Mouse (Mus musculus): ENCODE data around the gene Hoxb2. TPM values are rescaled to one million over a fixed set of nuclear protein-coding genes. Genes with fewer than 3 reads are reported as not detected.

The Hoxb2 gene
- polyA plus RNA-seq, 1 experiment from 2014 or later = 13.4 TPM

DNA sequence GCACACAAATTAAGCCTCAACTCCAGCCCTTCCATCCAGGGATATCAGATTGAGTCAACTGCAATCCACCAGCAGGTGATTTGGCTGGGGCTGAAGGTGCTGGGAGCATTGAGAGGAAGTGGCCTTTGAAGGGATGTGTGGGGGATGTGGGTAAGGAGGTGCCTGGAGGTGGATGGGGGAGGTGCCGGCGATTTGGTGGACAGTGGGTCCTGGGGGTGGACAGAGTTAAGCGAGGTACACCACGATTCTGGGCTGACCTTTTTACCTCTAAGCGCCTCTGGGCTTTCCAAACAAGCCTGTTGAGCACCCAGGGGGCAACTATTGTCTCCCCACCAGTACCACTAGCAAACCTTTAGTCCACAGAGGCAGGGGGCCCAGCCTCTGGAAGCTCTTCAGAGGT lies 18.4 kb downstream of the Hoxb2 start:
- H3K36me3 ChIP-seq (ENCODE audit: control insufficient read depth, insufficient read depth, low read length) = no peaks in the 10 kb centered on the region
- DNase-seq (ENCODE audit: low spot score) (no peak), ATAC-seq (ENCODE audit: low FRiP score, low TSS enrichment) (no peak)
- no peak overlapping the region for H3K4me2 ChIP-seq (replicated peaks; ENCODE audit: low read depth)
- peaks cover 5% of the 10 kb centered on the region; the same call in 1 of the 2 replicates for H3K27me3 ChIP-seq (ENCODE audit: control insufficient read depth, insufficient read depth, low read length)
- 0 out of 2 replicates have a peak, but pooled peaks cover 4% of the 10 kb centered on the region for H3K4me1 ChIP-seq (replicated peaks; ENCODE audit: control insufficient read depth, insufficient read depth)
- H3K4me3 ChIP-seq (ENCODE audit: low read depth, low read length) = no peak overlapping the region
- TF ChIP-seq EP300 (optimal IDR thresholded peaks at IDR 0.05) (no peak), CTCF (IDR thresholded peaks at IDR 0.05; ENCODE audit: low read depth) (no peak)
- 54% methylated on average over 5 of the region's 5 CpGs for WGBS
- no peak overlapping the region for H3K27ac ChIP-seq (replicated peaks)
- H3K9ac ChIP-seq (ENCODE audit: low read length) = no peak overlapping the region
- no peaks in the 10 kb centered on the region for H3K9me3 ChIP-seq (ENCODE audit: control insufficient read depth, low read length)

DNA sequence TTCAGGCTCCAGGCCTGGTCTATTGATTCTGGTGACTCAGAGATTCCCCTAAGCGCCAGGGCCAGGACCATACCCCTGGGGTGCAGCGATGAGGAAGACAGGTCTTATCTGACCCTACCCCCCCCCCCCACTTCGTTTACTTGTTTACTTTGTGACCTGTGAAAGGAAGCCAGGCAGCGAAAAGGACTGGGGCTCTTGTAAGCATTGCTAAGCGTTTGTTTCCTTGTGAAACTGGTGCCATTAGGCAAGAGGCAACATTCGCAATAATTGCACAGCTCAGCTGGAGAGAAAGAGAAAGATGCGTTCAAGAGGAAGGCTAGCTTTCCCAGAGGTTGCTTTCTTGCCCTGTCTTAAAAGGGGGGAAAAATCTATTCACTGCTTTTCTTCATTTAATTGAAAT lies 18.8 kb downstream of the Hoxb2 start:
- Histone ChIP-seq H3K4me1 (replicated peaks; ENCODE audit: control insufficient read depth, insufficient read depth) (0 out of 2 replicates have a peak, but pooled peaks cover 4% of the 10 kb centered on the region), H3K9ac (ENCODE audit: low read length) (no peak overlapping the region), H3K9me3 (ENCODE audit: control insufficient read depth, low read length) (no peaks in the 10 kb centered on the region), H3K27ac (replicated peaks) (no peak overlapping the region), H3K36me3 (ENCODE audit: control insufficient read depth, insufficient read depth, low read length) (no peaks in the 10 kb centered on the region), H3K27me3 (ENCODE audit: control insufficient read depth, insufficient read depth, low read length) (peaks cover 5% of the 10 kb centered on the region; the same call in 1 of the 2 replicates), H3K4me3 (ENCODE audit: low read depth, low read length) (no peak overlapping the region), H3K4me2 (replicated peaks; ENCODE audit: low read depth) (no peak overlapping the region)
- WGBS = 59% methylated on average over 7 of the region's 7 CpGs
- ATAC-seq (ENCODE audit: low FRiP score, low TSS enrichment) (no peak), DNase-seq (ENCODE audit: low spot score) (no peak)
- TF ChIP-seq CTCF (IDR thresholded peaks at IDR 0.05; ENCODE audit: low read depth) (no peak), EP300 (optimal IDR thresholded peaks at IDR 0.05) (no peak)

DNA sequence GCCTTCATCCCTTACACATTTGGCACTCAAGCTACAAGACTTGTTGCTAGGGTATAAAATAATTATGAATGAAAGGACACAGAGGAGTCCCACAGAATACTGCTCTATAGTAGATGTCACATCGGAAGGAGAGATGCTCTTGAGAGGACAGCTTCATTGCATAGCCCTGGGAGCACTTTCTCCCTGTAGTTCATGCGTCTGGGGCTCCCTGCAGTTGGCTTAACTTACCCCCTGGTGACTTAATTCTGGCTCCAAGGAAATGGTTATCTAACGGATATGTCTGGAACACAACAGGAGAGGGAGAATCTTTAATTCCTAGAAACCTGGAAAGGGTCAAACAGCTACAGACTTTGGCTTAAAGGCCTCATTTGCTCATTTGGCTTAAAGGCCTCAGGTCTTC lies 21.4 kb downstream of the Hoxb2 start:
- no peaks in the 10 kb centered on the region for H3K4me1 ChIP-seq (replicated peaks; ENCODE audit: control insufficient read depth, insufficient read depth)
- no peak overlapping the region for H3K4me3 ChIP-seq (ENCODE audit: low read depth, low read length)
- peaks cover 5% of the 10 kb centered on the region; the same call in 1 of the 2 replicates for H3K27me3 ChIP-seq (ENCODE audit: control insufficient read depth, insufficient read depth, low read length)
- no peak overlapping the region for H3K4me2 ChIP-seq (replicated peaks; ENCODE audit: low read depth)
- 55% methylated on average over 3 of the region's 3 CpGs for WGBS
- ATAC-seq (ENCODE audit: low FRiP score, low TSS enrichment) (no peak), DNase-seq (ENCODE audit: low spot score) (no peak)
- TF ChIP-seq EP300 (optimal IDR thresholded peaks at IDR 0.05) (no peak), CTCF (IDR thresholded peaks at IDR 0.05; ENCODE audit: low read depth) (no peak)
- H3K9me3 ChIP-seq (ENCODE audit: control insufficient read depth, low read length) = no peaks in the 10 kb centered on the region
- no peak overlapping the region for H3K9ac ChIP-seq (ENCODE audit: low read length)
- no peaks in the 10 kb centered on the region for H3K36me3 ChIP-seq (ENCODE audit: control insufficient read depth, insufficient read depth, low read length)
- H3K27ac ChIP-seq (replicated peaks) = no peak overlapping the region

DNA sequence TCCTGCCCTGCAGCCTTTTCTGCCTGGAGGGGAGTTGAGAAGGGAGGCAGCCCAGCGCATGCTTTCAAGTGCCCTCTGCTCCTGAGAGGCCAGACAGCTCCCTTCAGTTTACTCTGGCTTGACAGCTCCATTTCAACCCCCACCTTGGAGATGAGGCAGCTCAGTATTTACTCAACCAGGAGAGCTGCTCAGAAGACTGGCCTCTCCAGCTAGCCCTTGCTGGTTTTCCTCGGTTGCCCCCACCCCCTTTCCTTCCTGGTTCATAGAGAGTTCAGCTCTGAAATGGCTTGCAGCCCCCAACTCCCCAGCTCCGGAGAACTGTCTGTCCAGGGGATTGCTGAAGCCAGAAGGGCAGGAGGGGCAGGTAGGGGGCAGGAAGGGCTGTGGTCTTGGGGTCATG lies 22.2 kb downstream of the Hoxb2 start:
- 23% methylated on average over 3 of the region's 3 CpGs for WGBS
- no peaks in the 10 kb centered on the region for H3K27me3 ChIP-seq (ENCODE audit: control insufficient read depth, insufficient read depth, low read length)
- H3K4me1 ChIP-seq (replicated peaks; ENCODE audit: control insufficient read depth, insufficient read depth) = no peaks in the 10 kb centered on the region
- H3K4me2 ChIP-seq (replicated peaks; ENCODE audit: low read depth) = no peak overlapping the region
- DNase-seq (ENCODE audit: low spot score) (no peak), ATAC-seq (ENCODE audit: low FRiP score, low TSS enrichment) (no peak)
- no peak overlapping the region for H3K9ac ChIP-seq (ENCODE audit: low read length)
- no peak overlapping the region for H3K27ac ChIP-seq (replicated peaks)
- TF ChIP-seq CTCF (IDR thresholded peaks at IDR 0.05; ENCODE audit: low read depth) (no peak), EP300 (optimal IDR thresholded peaks at IDR 0.05) (no peak)
- H3K36me3 ChIP-seq (ENCODE audit: control insufficient read depth, insufficient read depth, low read length) = no peaks in the 10 kb centered on the region
- no peaks in the 10 kb centered on the region for H3K9me3 ChIP-seq (ENCODE audit: control insufficient read depth, low read length)
- no peak overlapping the region for H3K4me3 ChIP-seq (ENCODE audit: low read depth, low read length)

DNA sequence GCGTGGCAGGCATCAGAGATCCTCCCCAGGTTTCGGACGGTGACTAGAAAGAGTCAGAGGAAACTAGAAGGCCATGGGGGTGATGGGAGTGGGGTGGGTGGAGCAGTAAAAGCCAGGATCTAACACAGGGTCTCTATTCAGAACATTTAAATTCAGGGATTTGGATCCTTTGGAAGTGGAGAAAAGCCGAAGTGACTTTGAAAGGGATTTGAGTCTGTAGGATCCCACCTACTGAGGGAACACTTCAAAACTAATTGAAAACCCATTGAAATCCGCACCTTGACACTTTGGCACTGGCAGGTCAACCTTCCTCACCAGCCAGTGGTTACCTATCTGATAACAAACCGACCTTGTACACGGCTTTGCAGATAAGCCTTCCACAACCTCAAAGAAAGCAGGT lies 24.5 kb downstream of the Hoxb2 start:
- Histone ChIP-seq H3K36me3 (ENCODE audit: control insufficient read depth, insufficient read depth, low read length) (no peaks in the 10 kb centered on the region), H3K27me3 (ENCODE audit: control insufficient read depth, insufficient read depth, low read length) (no peaks in the 10 kb centered on the region), H3K4me3 (ENCODE audit: low read depth, low read length) (no peak overlapping the region), H3K9me3 (ENCODE audit: control insufficient read depth, low read length) (no peaks in the 10 kb centered on the region), H3K27ac (replicated peaks) (no peak overlapping the region), H3K4me1 (replicated peaks; ENCODE audit: control insufficient read depth, insufficient read depth) (no peaks in the 10 kb centered on the region), H3K9ac (ENCODE audit: low read length) (no peak overlapping the region), H3K4me2 (replicated peaks; ENCODE audit: low read depth) (no peak overlapping the region)
- ATAC-seq (ENCODE audit: low FRiP score, low TSS enrichment) (no peak), DNase-seq (ENCODE audit: low spot score) (no peak)
- WGBS = 57% methylated on average over 7 of the region's 7 CpGs
- TF ChIP-seq EP300 (optimal IDR thresholded peaks at IDR 0.05) = no peak
- TF ChIP-seq CTCF (IDR thresholded peaks at IDR 0.05; ENCODE audit: low read depth) = no peak

DNA sequence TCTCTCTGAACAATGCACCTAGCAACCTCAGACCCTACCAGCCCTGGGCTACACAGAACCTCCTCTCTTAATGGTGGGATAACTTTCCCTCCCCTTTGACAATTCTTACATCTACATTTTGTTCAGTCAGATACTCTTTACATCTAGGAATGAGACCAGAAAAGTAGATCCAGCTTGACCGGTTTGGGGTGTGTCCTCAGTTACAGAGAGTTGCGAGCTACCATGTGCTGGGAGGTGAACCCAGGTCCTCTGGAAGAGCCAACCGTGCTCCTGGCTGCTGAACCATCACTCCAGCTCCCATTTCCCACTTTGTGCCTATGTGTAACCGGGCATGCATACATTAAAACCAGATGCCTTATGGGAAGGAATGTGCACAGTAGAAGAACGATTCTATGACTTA lies 33.1 kb downstream of the Hoxb2 start:
- no peak for TF ChIP-seq EP300 (optimal IDR thresholded peaks at IDR 0.05)
- no peak for TF ChIP-seq CTCF (IDR thresholded peaks at IDR 0.05; ENCODE audit: low read depth)
- H3K4me1 ChIP-seq (replicated peaks; ENCODE audit: control insufficient read depth, insufficient read depth) = no peaks in the 10 kb centered on the region
- H3K9me3 ChIP-seq (ENCODE audit: control insufficient read depth, low read length) = no peaks in the 10 kb centered on the region
- no peak for DNase-seq (ENCODE audit: low spot score)
- H3K36me3 ChIP-seq (ENCODE audit: control insufficient read depth, insufficient read depth, low read length) = no peaks in the 10 kb centered on the region
- H3K4me2 ChIP-seq (replicated peaks; ENCODE audit: low read depth) = no peak overlapping the region
- ATAC-seq (ENCODE audit: low FRiP score, low TSS enrichment) = no peak
- H3K9ac ChIP-seq (ENCODE audit: low read length) = no peak overlapping the region
- H3K27me3 ChIP-seq (ENCODE audit: control insufficient read depth, insufficient read depth, low read length) = no peaks in the 10 kb centered on the region
- H3K4me3 ChIP-seq (ENCODE audit: low read depth, low read length) = no peak overlapping the region
- 44% methylated on average over 5 of the region's 5 CpGs for WGBS
- no peak overlapping the region for H3K27ac ChIP-seq (replicated peaks)

Data from stomach, postnatal 0 days (tissue).